In the genomic region with DNA sequence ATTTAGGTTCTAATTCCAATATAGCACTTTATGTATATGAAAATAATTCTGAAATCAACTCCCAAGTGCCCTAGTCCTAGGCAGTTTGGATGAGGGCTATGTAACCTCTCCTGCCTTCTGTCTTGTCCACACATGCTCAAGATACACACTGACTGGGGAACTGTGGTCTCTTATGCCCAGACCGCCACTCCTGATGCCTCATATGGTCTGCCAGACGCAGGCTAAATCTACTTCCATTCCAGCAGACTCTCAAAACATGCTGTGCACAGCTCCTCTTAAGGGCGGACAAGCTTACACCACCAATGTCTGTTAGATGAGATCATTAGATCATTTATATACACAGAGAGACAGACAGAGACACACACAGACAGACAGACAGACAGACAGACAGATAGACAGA, we compare ENCODE assay signal across 21 mouse cellular contexts. TPM values are rescaled to one million over a fixed set of nuclear protein-coding genes. Genes with fewer than 3 reads are reported as not detected.
A peak's percentile ranks its signal among the peaks of the same experiment; 100 is the strongest.
DNase-seq lines count a peak whose midpoint lies in the region; ATAC-seq and TF ChIP-seq lines count a peak whose summit lies in the region.
"Had no signal": no experiment of that assay in that cellular context is flagged by ENCODE, and none has a peak within 500 bp of the region (broad histone marks: within the 10 kb centered on the region; RNA-seq: fewer than 3 reads in every experiment).

No protein-coding gene starts in this region.

- peak; percentile 78 for ATAC-seq in forebrain, postnatal 0 days
- no peak for ATAC-seq in forebrain, embryonic 15.5 days (replicated peaks)
- no peak for ATAC-seq in heart, embryonic 12.5 days (ENCODE audit: insufficient number of reproducible peaks, low FRiP score)
- ATAC-seq in midbrain, embryonic 11.5 days (ENCODE audit: low FRiP score): no peak
- ATAC-seq in midbrain, embryonic 16.5 days: no peak
- ATAC-seq: intestine, embryonic 15.5 days; midbrain, embryonic 15.5 days had no signal

- no peak for TF ChIP-seq CTCF in forebrain, postnatal 0 days (IDR thresholded peaks at IDR 0.05; ENCODE audit: low read depth)

- H3K9ac ChIP-seq in forebrain, postnatal 0 days: no peak overlapping the region
- no peak overlapping the region for H3K9ac ChIP-seq in forebrain, embryonic 15.5 days (replicated peaks)
- no peak overlapping the region for H3K9ac ChIP-seq in heart, embryonic 12.5 days
- H3K9ac ChIP-seq in midbrain, embryonic 11.5 days (ENCODE audit: low read length): no peak overlapping the region
- H3K9ac ChIP-seq in midbrain, embryonic 16.5 days (ENCODE audit: low read depth, low read length): no peak overlapping the region
- H3K9ac ChIP-seq: forebrain, embryonic 12.5 days; intestine, embryonic 15.5 days; kidney, embryonic 15.5 days; limb, embryonic 12.5 days; liver, embryonic 13.5 days; lung, embryonic 15.5 days; midbrain, embryonic 15.5 days had no signal

- no peaks in the 10 kb centered on the region for H3K9me3 ChIP-seq in forebrain, postnatal 0 days (ENCODE audit: low read length)
- no peaks in the 10 kb centered on the region for H3K9me3 ChIP-seq in forebrain, embryonic 15.5 days
- H3K9me3 ChIP-seq in heart, embryonic 12.5 days (replicated peaks): no peaks in the 10 kb centered on the region
- no peaks in the 10 kb centered on the region for H3K9me3 ChIP-seq in midbrain, embryonic 11.5 days (ENCODE audit: control insufficient read depth, low read length)
- H3K9me3 ChIP-seq in midbrain, embryonic 16.5 days (replicated peaks; ENCODE audit: control insufficient read depth, low read length, poor library complexity, severe bottlenecking): no peaks in the 10 kb centered on the region
- H3K9me3 ChIP-seq: forebrain, embryonic 12.5 days; hindbrain, embryonic 10.5 days; intestine, embryonic 15.5 days; kidney, embryonic 15.5 days; limb, embryonic 12.5 days; liver, embryonic 13.5 days; lung, embryonic 15.5 days; midbrain, embryonic 15.5 days had no signal

- intact Hi-C loops in heart, postnatal 36 days (cut with DNase I): no loop called here

- no peaks in the 10 kb centered on the region for H3K36me3 ChIP-seq in forebrain, postnatal 0 days (ENCODE audit: insufficient read depth)
- H3K36me3 ChIP-seq in forebrain, embryonic 15.5 days: no peaks in the 10 kb centered on the region
- no peaks in the 10 kb centered on the region for H3K36me3 ChIP-seq in heart, embryonic 12.5 days
- no peaks in the 10 kb centered on the region for H3K36me3 ChIP-seq in midbrain, embryonic 11.5 days (ENCODE audit: control insufficient read depth, insufficient read depth, low read length)
- H3K36me3 ChIP-seq in midbrain, embryonic 16.5 days (ENCODE audit: control insufficient read depth, insufficient read depth, low read length): no peaks in the 10 kb centered on the region
- H3K36me3 ChIP-seq: forebrain, embryonic 12.5 days; hindbrain, embryonic 10.5 days; intestine, embryonic 15.5 days; kidney, embryonic 15.5 days; limb, embryonic 12.5 days; liver, embryonic 13.5 days; lung, embryonic 15.5 days; midbrain, embryonic 15.5 days had no signal

- no peaks in the 10 kb centered on the region for H3K27me3 ChIP-seq in forebrain, postnatal 0 days (ENCODE audit: insufficient read depth, low read length)
- H3K27me3 ChIP-seq in forebrain, embryonic 15.5 days: no peaks in the 10 kb centered on the region
- H3K27me3 ChIP-seq in heart, embryonic 12.5 days (replicated peaks): no peaks in the 10 kb centered on the region
- no peaks in the 10 kb centered on the region for H3K27me3 ChIP-seq in midbrain, embryonic 11.5 days (ENCODE audit: control insufficient read depth, insufficient read depth, low read length)
- H3K27me3 ChIP-seq in midbrain, embryonic 16.5 days (ENCODE audit: control insufficient read depth, insufficient read depth, low read depth, low read length): no peaks in the 10 kb centered on the region
- H3K27me3 ChIP-seq: forebrain, embryonic 12.5 days; intestine, embryonic 15.5 days; kidney, embryonic 15.5 days; limb, embryonic 12.5 days; liver, embryonic 13.5 days; lung, embryonic 15.5 days; midbrain, embryonic 15.5 days had no signal

- no peak overlapping the region for H3K4me2 ChIP-seq in forebrain, postnatal 0 days (ENCODE audit: low read depth)
- H3K4me2 ChIP-seq in forebrain, embryonic 15.5 days (replicated peaks): no peak overlapping the region
- no peak overlapping the region for H3K4me2 ChIP-seq in heart, embryonic 12.5 days
- no peak overlapping the region for H3K4me2 ChIP-seq in midbrain, embryonic 11.5 days
- H3K4me2 ChIP-seq in midbrain, embryonic 16.5 days (ENCODE audit: low read length): no peak overlapping the region
- H3K4me2 ChIP-seq: forebrain, embryonic 12.5 days; intestine, embryonic 15.5 days; kidney, embryonic 15.5 days; limb, embryonic 12.5 days; liver, embryonic 13.5 days; lung, embryonic 15.5 days; midbrain, embryonic 15.5 days had no signal

- 0 out of 2 replicates have a peak overlapping the region, but pooled peaks have one; percentile 40 for H3K27ac ChIP-seq in forebrain, postnatal 0 days (ENCODE audit: low read depth, low read length)
- no peak overlapping the region for H3K27ac ChIP-seq in forebrain, embryonic 15.5 days (replicated peaks)
- H3K27ac ChIP-seq in heart, embryonic 12.5 days (ENCODE audit: poor library complexity, severe bottlenecking): peak overlapping the region; percentile 27; the same call in 1 of the 2 replicates
- H3K27ac ChIP-seq in midbrain, embryonic 11.5 days (ENCODE audit: low read depth, low read length): no peak overlapping the region
- H3K27ac ChIP-seq in midbrain, embryonic 16.5 days (ENCODE audit: low read length): no peak overlapping the region
- H3K27ac ChIP-seq: forebrain, embryonic 12.5 days; hindbrain, embryonic 10.5 days; intestine, embryonic 15.5 days; kidney, embryonic 15.5 days; limb, embryonic 12.5 days; liver, embryonic 13.5 days; lung, embryonic 15.5 days; midbrain, embryonic 15.5 days had no signal

- WGBS in forebrain, postnatal 0 days: 77% methylated on average over 3 of the region's 3 CpGs
- 84% methylated on average over 3 of the region's 3 CpGs for WGBS in forebrain, embryonic 15.5 days
- 59% methylated on average over 3 of the region's 3 CpGs for WGBS in heart, embryonic 12.5 days
- WGBS in midbrain, embryonic 11.5 days: 96% methylated on average over 3 of the region's 3 CpGs
- 89% methylated on average over 3 of the region's 3 CpGs for WGBS in midbrain, embryonic 16.5 days

- peak; percentile 24 for DNase-seq in forebrain, postnatal 0 days
- DNase-seq in heart, postnatal 36 days: no peak
- DNase-seq in midbrain, embryonic 11.5 days (ENCODE audit: low spot score, missing footprints): peak; percentile 23
- no peak for DNase-seq in lung, postnatal 4 days
- DNase-seq: B cell, adult 2 months; liver, embryonic 13.5 days; thymus, adult 2 months had no signal

- H3K4me3 ChIP-seq in forebrain, postnatal 0 days (ENCODE audit: low read depth, low read length): no peak overlapping the region
- H3K4me3 ChIP-seq in forebrain, embryonic 15.5 days: no peak overlapping the region
- no peak overlapping the region for H3K4me3 ChIP-seq in heart, embryonic 12.5 days
- no peak overlapping the region for H3K4me3 ChIP-seq in midbrain, embryonic 11.5 days (ENCODE audit: low read depth, low read length)
- H3K4me3 ChIP-seq in midbrain, embryonic 16.5 days (ENCODE audit: low read depth, low read length): no peak overlapping the region
- H3K4me3 ChIP-seq: forebrain, embryonic 12.5 days; hindbrain, embryonic 10.5 days; intestine, embryonic 15.5 days; kidney, embryonic 15.5 days; limb, embryonic 12.5 days; liver, embryonic 13.5 days; lung, embryonic 15.5 days; midbrain, embryonic 15.5 days had no signal

- no peaks in the 10 kb centered on the region for H3K4me1 ChIP-seq in forebrain, postnatal 0 days (ENCODE audit: insufficient read depth)
- 0 out of 2 replicates have a peak, but pooled peaks cover 4% of the 10 kb centered on the region for H3K4me1 ChIP-seq in forebrain, embryonic 15.5 days
- peaks cover 22% of the 10 kb centered on the region; the same call in 1 of the 2 replicates for H3K4me1 ChIP-seq in heart, embryonic 12.5 days (replicated peaks)
- no peaks in the 10 kb centered on the region for H3K4me1 ChIP-seq in midbrain, embryonic 11.5 days (ENCODE audit: control insufficient read depth, insufficient read depth, low read length)
- no peaks in the 10 kb centered on the region for H3K4me1 ChIP-seq in midbrain, embryonic 16.5 days (ENCODE audit: control insufficient read depth, insufficient read depth, low read length)
- H3K4me1 ChIP-seq: intestine, embryonic 15.5 days; kidney, embryonic 15.5 days; liver, embryonic 13.5 days; lung, embryonic 15.5 days; midbrain, embryonic 15.5 days had no signal

RNA-seq across cellular contexts. Expression of a gene that starts 41.3 kb away (rescaled TPM):
- 0.19 TPM in 1 of 2 replicates, not detected in the other for total RNA-seq in forebrain, postnatal 0 days (2014; rRNA removed)
- polyA plus RNA-seq in forebrain, postnatal 0 days (2015; fragmentation: Nextera tagmentation; extraction: Ambion mirVana): not detected in 2 replicates
- polyA plus RNA-seq in forebrain, embryonic 15.5 days (2015; fragmentation: Nextera tagmentation; extraction: Ambion mirVana): 0.15 TPM in 1 of 2 replicates, not detected in the other
- 0.10 TPM in 1 of 2 replicates, not detected in the other for polyA plus RNA-seq in heart, embryonic 12.5 days (2016; fragmentation: Nextera tagmentation; extraction: Ambion mirVana)
- total RNA-seq in heart, postnatal 36 days (2021): not detected
- polyA plus RNA-seq in midbrain, embryonic 11.5 days (2014; fragmentation: Nextera tagmentation; extraction: Ambion mirVana): 0.12 and 0.18 TPM in 2 replicates
- not detected in 2 replicates for polyA plus RNA-seq in midbrain, embryonic 16.5 days (2015; fragmentation: Nextera tagmentation; extraction: Ambion mirVana)
- total RNA-seq: layer of hippocampus, adult 18-20 months; left cerebral cortex, adult 18-20 months; megakaryocyte, adult 5-6 weeks had no signal
- polyA plus RNA-seq: intestine, embryonic 15.5 days; kidney, embryonic 15.5 days; liver, embryonic 13.5 days; lung, embryonic 15.5 days; small intestine, adult 2 months; thymus, adult 2 months had no signal

Comparison
In these comparisons a context has a peak if more than half of its experiments do, and no peak if none do; other contexts are left out.
1. H3K27ac ChIP-seq: peak in forebrain, postnatal 0 days (single experiment) and heart, embryonic 12.5 days (single experiment); none in forebrain, embryonic 15.5 days (single experiment), midbrain, embryonic 11.5 days (single experiment) and midbrain, embryonic 16.5 days (single experiment).
2. DNase-seq: peak in forebrain, postnatal 0 days (single experiment) and midbrain, embryonic 11.5 days (single experiment); none in heart, postnatal 36 days (0 of 2) and lung, postnatal 4 days (0 of 2).